Mouse (Mus musculus) B cell, adult 2 months (primary cell): ENCODE data around the gene Gm8220.
"Not testable (repeated sequence)": the region's sequence is repeated elsewhere in the genome, so short reads cannot be mapped to it uniquely, and the experiment has no call there.

Experiments used
- DNase-seq, 2 experiments: peaks; one replicate each; pipeline ENCODE4 v3.0.0; 2022

The Gm8220 gene

DNA sequence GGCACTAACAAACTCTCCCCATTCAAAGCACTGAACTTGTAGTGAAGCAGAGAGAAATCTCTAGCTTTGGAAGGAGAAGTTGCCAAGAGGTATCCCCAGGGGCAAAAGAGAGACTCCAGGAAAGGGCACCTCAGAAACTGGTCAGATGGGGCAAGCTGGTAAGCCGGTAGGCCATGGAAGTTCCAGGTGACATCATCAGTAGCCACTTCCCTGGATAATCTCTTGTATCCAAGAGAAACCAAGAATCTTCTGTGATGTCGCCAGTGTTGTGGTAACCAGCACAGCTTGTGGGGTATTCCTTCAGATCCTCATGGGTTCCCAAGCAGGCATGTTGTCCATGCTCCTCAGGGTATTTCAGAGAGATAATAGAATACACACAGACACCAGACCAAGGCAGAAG, at the start of gene Gm8220:
TSS of gene Gm8220 (plus strand) at position 301 of the 400 bp plus-strand sequence.
- DNase-seq: not testable (repeated sequence)

DNA sequence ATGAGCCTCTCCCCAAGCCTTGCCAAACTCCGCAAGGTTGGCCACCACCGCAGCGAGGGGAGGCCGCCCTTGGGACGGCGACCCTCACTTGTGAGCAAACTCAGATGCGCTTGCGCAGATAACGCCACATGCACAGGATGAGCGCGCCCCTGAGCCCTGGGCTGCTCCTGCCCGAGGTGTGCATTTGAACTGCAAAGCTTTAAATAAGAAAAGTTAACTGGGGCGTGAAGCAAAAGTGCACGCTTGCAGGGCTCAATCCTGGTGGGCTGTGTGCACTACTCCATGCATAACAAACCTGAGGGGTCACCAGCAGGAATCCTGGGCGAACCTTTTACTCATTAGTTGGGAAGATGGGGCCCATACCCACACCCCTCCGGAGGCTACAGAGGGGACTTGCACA, 37.3 kb upstream of the Gm8220 start:
- DNase-seq: no peak

DNA sequence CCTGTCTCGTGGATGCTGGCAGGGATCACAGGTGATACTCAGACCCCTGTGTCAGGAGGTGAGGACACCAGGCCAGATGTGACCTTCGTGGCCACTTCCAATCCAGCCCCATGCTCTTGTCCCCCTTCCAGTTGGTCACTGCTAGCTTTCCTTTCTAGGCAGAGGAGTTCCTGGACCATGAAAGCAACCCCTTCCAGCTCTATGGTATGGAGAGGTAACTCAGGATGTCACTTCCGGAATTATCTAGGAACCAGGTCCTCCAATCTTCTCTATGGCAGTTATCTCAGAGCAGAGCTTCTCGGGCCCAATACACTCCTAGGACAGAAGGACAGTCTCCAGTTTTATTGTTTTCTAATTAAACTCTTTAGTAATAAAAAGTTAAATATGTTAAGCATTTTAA, 26.7 kb downstream of the Gm8220 start:
- not testable (repeated sequence) for DNase-seq

DNA sequence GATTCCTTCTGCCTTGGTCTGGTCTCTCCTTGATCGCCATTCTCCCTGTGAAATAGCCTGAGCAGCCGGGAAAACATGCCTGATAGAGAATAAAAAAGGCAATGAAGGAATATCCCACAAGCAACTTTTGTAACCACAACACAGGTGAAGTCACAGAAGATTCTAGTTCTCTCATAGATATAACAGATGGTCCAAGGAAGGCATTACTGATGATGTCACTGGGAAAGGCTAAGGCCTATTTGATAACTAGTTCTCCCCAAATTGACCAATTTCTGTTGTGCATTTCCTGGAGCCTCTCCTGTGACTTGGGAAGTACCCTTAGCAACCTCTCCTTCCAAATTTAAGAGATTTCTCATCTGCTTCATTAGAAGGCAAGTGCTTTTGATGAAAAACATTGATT, 53.1 kb downstream of the Gm8220 start, which contains the start of gene Gm5930:
TSS of gene Gm5930 (minus strand) at position 101 of the 400 bp plus-strand sequence.
- not testable (repeated sequence) for DNase-seq
